Mouse (Mus musculus) heart, embryonic 16.5 days (tissue): ENCODE data around the gene Btbd11. TPM values are rescaled to one million over a fixed set of nuclear protein-coding genes. Genes with fewer than 3 reads are reported as not detected.

Experiments used
- ATAC-seq: fragments of 200-750 bp; cut with Nextera tagmentation; replicated peaks from 2 replicates; pipeline ENCODE4 v1.8.0; 2017; ENCODE audit warnings: moderate number of reproducible peaks; ENCODE audit not compliant: insufficient read depth, low FRiP score; ENCODE audit errors: extremely low read depth
- H3K27ac ChIP-seq: fragments of 300-500 bp; sonication (generic); 2 replicates; pipeline ENCODE4 v1.5.1; 2014; ENCODE audit warnings: mild to moderate bottlenecking, low read length, control low read depth, moderate library complexity
- H3K27me3 ChIP-seq: fragments of 300-500 bp; sonication (generic); 2 replicates; pipeline ENCODE4 v1.6.1; 2014; ENCODE audit warnings: low read length, mixed read lengths; ENCODE audit not compliant: control insufficient read depth, insufficient read depth
- H3K36me3 ChIP-seq: fragments of 300-500 bp; sonication (generic); 2 replicates; pipeline ENCODE4 v1.6.1; 2014; ENCODE audit not compliant: control insufficient read depth, insufficient read depth
- H3K4me1 ChIP-seq: fragments of 300-500 bp; sonication (generic); 2 replicates; pipeline ENCODE4 v1.6.1; 2014; ENCODE audit warnings: low read length, mixed read lengths; ENCODE audit not compliant: control insufficient read depth, insufficient read depth
- H3K4me2 ChIP-seq: fragments of 300-500 bp; sonication (generic); 2 replicates; pipeline ENCODE4 v1.6.1; 2014; ENCODE audit warnings: low read depth, mild to moderate bottlenecking, control low read depth, low read length
- H3K4me3 ChIP-seq: fragments of 300-500 bp; sonication (generic); 2 replicates; pipeline ENCODE4 v1.5.1; 2014; ENCODE audit warnings: mild to moderate bottlenecking, control low read depth, low read length
- H3K9ac ChIP-seq: fragments of 300-500 bp; sonication (generic); 2 replicates; pipeline ENCODE4 v1.6.1; 2014; ENCODE audit warnings: low read length, control low read depth
- H3K9me3 ChIP-seq: fragments of 300-500 bp; sonication (generic); replicated peaks from 2 replicates; pipeline ENCODE4 v1.6.1; 2016; ENCODE audit warnings: low read length; ENCODE audit not compliant: control insufficient read depth
- WGBS: fragments of 180-500 bp; shearing (Covaris S2); extraction: QIAGEN DNeasy Blood & Tissue Kit; methylation state at CpG from one replicate; pipeline ENCODE4 v1.1.7; 2014; 5-methylcytosine and 5-hydroxymethylcytosine counted together
- polyA plus RNA-seq: library from polyadenylated mRNA; unstranded; fragments of >200 nt; fragmentation: Nextera tagmentation; extraction: Ambion mirVana; gene quantifications from 2 replicates; pipeline ENCODE4 v1.2.1, GENCODE M21; 2015

The Btbd11 gene
- polyA plus RNA-seq, 1 experiment from 2014 or later = 3.2 TPM

DNA sequence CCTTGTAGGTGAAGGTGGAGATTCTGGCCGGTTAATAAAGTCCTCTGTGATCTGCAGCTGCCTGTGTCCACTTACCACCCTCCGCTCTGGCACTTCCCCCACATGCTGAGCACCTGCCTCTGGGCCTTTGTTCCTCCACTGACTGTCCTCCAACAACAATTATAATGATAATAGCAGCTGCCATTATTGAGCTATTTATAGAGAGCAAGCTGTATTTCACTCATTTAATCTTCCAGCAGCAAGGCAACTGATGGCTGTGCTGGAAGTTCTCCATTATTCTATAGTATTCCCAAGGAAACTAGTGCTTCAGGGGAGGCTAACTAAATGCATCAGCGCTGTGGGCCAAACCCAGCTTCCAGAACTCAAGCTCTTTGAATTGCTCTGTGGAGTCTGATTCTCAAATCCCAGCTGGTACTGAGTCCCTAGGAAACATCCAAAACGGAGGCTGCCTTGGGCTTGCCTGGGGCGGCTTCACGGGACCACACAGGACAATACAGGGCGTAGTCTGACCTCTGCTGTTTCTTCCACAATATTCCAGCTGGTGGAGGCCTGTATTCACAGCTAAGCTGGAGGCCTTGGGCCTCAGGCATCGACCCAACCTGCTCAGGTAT lies 153.0 kb downstream of the Btbd11 start:
- ATAC-seq = no peak
- 41% methylated on average over 8 of the region's 8 CpGs for WGBS

GRCm38 (mm10) chr10:85540311-85541093 lies 153.9 kb downstream of the Btbd11 start:
- Histone ChIP-seq H3K4me2 (no peak overlapping the region), H3K27ac (no peak overlapping the region), H3K4me3 (no peak overlapping the region), H3K9me3 (no peaks in the 10 kb centered on the region), H3K27me3 (no peaks in the 10 kb centered on the region), H3K36me3 (no peaks in the 10 kb centered on the region), H3K9ac (no peak overlapping the region), H3K4me1 (no peaks in the 10 kb centered on the region)
- 88% methylated on average over 13 of the region's 13 CpGs for WGBS
- ATAC-seq = no peak

More for the DNA sequence above, 153.0 kb downstream of the Btbd11 start:
- Histone ChIP-seq H3K9me3 (no peaks in the 10 kb centered on the region), H3K27ac (no peak overlapping the region), H3K4me1 (no peaks in the 10 kb centered on the region), H3K36me3 (no peaks in the 10 kb centered on the region), H3K4me3 (no peak overlapping the region), H3K9ac (no peak overlapping the region), H3K4me2 (no peak overlapping the region), H3K27me3 (no peaks in the 10 kb centered on the region; the same call in 1 of the 2 replicates)

GRCm38 (mm10) chr10:85541481-85541880 lies 154.9 kb downstream of the Btbd11 start:
- no peaks in the 10 kb centered on the region for H3K4me1 ChIP-seq
- no peak overlapping the region for H3K4me2 ChIP-seq
- H3K9me3 ChIP-seq = no peaks in the 10 kb centered on the region
- no peak overlapping the region for H3K27ac ChIP-seq
- WGBS = 87% methylated on average over 3 of the region's 3 CpGs
- H3K36me3 ChIP-seq = no peaks in the 10 kb centered on the region
- H3K27me3 ChIP-seq = no peaks in the 10 kb centered on the region
- no peak overlapping the region for H3K4me3 ChIP-seq
- no peak overlapping the region for H3K9ac ChIP-seq
- ATAC-seq = no peak

DNA sequence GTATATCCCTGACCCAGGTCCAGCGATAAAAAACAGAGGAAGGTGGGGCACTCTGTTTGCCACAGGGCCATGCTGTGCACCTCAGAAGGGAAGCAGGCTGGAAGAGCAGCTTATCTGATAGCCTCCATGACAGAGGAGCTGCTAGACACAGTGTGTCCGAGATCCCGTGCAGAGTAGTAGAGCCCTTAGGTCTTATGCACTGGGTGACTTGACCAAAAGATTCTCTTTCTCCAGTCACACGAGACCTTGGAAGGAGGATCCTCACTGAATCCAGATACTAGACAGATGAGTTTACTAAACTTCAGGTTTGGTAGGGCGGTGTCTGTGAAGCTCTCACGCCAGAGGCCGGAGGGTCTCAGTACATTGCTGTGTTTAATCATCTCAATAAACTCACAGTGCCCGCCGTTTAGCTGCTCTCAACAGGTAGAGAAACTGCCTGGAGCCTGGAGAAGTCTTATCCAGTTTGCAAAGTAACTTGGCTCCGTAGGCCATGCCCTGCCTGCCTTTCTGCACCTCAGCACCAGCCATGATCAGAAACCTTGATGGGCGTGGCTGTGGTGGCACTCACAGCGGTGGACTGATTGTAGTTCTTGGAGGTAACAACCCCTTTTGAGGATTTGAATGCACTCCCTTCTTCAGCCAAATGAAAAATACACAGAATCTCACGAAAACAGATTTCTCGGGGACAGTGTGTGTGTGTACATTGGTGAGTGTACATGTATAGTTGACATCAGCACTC lies 155.4 kb downstream of the Btbd11 start:
- WGBS = 85% methylated on average over 14 of the region's 14 CpGs
- H3K4me1 ChIP-seq = no peaks in the 10 kb centered on the region

GRCm38 (mm10) chr10:85543281-85543680 lies 156.7 kb downstream of the Btbd11 start:
- no peaks in the 10 kb centered on the region for H3K9me3 ChIP-seq
- H3K27ac ChIP-seq = no peak overlapping the region
- H3K4me1 ChIP-seq = no peaks in the 10 kb centered on the region
- H3K4me2 ChIP-seq = no peak overlapping the region
- H3K9ac ChIP-seq = no peak overlapping the region
- no peak overlapping the region for H3K4me3 ChIP-seq
- H3K36me3 ChIP-seq = no peaks in the 10 kb centered on the region
- ATAC-seq = no peak
- 84% methylated on average over 2 of the region's 2 CpGs for WGBS
- no peaks in the 10 kb centered on the region for H3K27me3 ChIP-seq

More for the DNA sequence above, 155.4 kb downstream of the Btbd11 start:
- no peak for ATAC-seq
- no peak overlapping the region for H3K4me2 ChIP-seq
- H3K27me3 ChIP-seq = no peaks in the 10 kb centered on the region
- no peaks in the 10 kb centered on the region for H3K36me3 ChIP-seq
- H3K4me3 ChIP-seq = no peak overlapping the region
- H3K9ac ChIP-seq = no peak overlapping the region
- no peaks in the 10 kb centered on the region for H3K9me3 ChIP-seq
- H3K27ac ChIP-seq = no peak overlapping the region

GRCm38 (mm10) chr10:85544991-85545390 lies 158.4 kb downstream of the Btbd11 start:
- WGBS = 25% methylated on average over 5 of the region's 5 CpGs
- no peak for ATAC-seq
- no peaks in the 10 kb centered on the region for H3K27me3 ChIP-seq
- H3K9ac ChIP-seq = no peak overlapping the region
- no peaks in the 10 kb centered on the region for H3K9me3 ChIP-seq
- H3K4me2 ChIP-seq = no peak overlapping the region
- H3K36me3 ChIP-seq = no peaks in the 10 kb centered on the region
- H3K4me1 ChIP-seq = no peaks in the 10 kb centered on the region
- H3K4me3 ChIP-seq = no peak overlapping the region
- no peak overlapping the region for H3K27ac ChIP-seq

DNA sequence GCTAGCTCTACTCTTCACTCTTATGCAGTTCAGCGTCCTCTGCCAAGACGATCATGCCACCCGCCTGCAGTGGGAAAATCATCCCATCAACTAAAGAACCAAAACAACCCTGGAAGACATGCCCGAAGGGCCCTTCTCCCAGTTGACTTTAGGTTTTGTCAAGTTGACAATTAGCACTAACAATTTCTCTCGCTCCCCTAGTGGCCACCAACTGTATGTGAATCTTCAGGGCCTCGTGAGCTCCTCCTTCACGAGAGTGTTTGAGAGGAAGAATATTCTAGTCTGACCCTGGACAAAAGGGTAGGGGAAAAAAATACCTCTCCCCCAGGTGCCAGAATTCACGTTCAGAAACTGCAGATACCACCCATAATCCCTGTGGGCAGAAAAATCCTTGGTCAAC lies 168.6 kb downstream of the Btbd11 start:
- ATAC-seq = no peak
- no peak overlapping the region for H3K4me2 ChIP-seq
- 50% methylated on average over 8 of the region's 8 CpGs for WGBS
- H3K9me3 ChIP-seq = no peaks in the 10 kb centered on the region
- no peak overlapping the region for H3K4me3 ChIP-seq
- H3K27me3 ChIP-seq = no peaks in the 10 kb centered on the region; the same call in 1 of the 2 replicates
- H3K9ac ChIP-seq = no peak overlapping the region
- no peaks in the 10 kb centered on the region for H3K36me3 ChIP-seq
- H3K27ac ChIP-seq = no peak overlapping the region
- H3K4me1 ChIP-seq = no peaks in the 10 kb centered on the region

- H3K27me3 ChIP-seq = no peaks in the 10 kb centered on the region
- H3K9me3 ChIP-seq = no peaks in the 10 kb centered on the region
- ATAC-seq = no peak
- 90% methylated on average over 14 of the region's 14 CpGs for WGBS
- H3K4me2 ChIP-seq = no peak overlapping the region
- H3K36me3 ChIP-seq = no peaks in the 10 kb centered on the region
- no peak overlapping the region for H3K27ac ChIP-seq
- H3K4me3 ChIP-seq = no peak overlapping the region
- no peak overlapping the region for H3K9ac ChIP-seq
- H3K4me1 ChIP-seq = no peaks in the 10 kb centered on the region
Measured at GRCm38 (mm10) chr10:85561418-85561817, 174.8 kb downstream of the Btbd11 start.

- 89% methylated on average over 5 of the region's 5 CpGs for WGBS
- no peak for ATAC-seq
Measured at GRCm38 (mm10) chr10:85571456-85571855, 184.8 kb downstream of the Btbd11 start.

More at GRCm38 (mm10) chr10:85571456-85571855, 184.8 kb downstream of the Btbd11 start:
- Histone ChIP-seq H3K9ac (no peak overlapping the region), H3K4me2 (no peak overlapping the region), H3K4me1 (no peaks in the 10 kb centered on the region), H3K4me3 (no peak overlapping the region), H3K27me3 (no peaks in the 10 kb centered on the region), H3K9me3 (peaks cover 2% of the 10 kb centered on the region; the same call in 1 of the 2 replicates), H3K27ac (no peak overlapping the region), H3K36me3 (no peaks in the 10 kb centered on the region)
